Mouse (Mus musculus): ENCODE results near the gene Defb22. TPM values are rescaled to one million over a fixed set of nuclear protein-coding genes. Genes with fewer than 3 reads are reported as not detected.

The Defb22 gene
- total and polyA plus RNA-seq, 2 experiments from 2014 or later: not detected

DNA sequence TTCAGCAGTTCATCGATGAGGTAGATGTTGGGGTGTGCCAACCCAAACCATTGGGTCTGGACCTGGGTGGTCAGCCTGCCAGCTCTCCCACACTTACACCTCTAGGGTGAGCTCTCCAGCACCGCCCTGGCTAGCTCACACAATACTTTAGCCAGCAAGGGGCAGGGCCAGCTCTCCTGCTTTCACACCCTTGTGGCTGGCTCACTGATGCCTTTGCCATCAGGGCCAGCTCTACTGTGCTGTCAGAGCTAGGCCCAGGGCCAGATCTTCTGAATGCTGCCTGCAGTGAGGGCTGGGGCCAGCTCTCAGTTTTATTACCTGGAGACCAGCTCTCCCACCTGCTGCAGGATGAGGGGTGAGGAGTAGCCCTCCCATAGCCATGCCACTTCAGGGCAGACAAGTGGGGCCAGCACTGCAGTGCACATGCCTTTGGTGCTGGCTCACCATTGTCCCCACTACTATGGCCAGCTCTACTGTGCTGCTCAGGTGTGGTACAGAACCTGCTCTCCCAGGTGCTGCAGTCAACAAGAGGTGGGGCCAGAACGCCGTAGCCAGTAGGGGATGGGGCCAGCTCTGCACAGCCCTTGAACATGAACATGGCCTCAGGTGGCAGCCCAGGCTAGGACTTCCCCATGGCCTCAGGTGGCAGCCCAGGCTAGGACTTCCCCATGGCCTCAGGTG is 37.7 kb downstream of the Defb22 start:
- no peaks in the 10 kb centered on the region for H3K9me3 ChIP-seq (replicated peaks; ENCODE audit: control insufficient read depth, low read length)
- H3K4me1 ChIP-seq (ENCODE audit: control insufficient read depth, insufficient read depth): 0 out of 2 replicates have a peak, but pooled peaks cover under 1% of the 10 kb centered on the region
- TF ChIP-seq CTCF (IDR thresholded peaks at IDR 0.05; ENCODE audit: low read depth) (no peak), EP300 (IDR thresholded peaks at IDR 0.05; ENCODE audit: low read depth) (no peak)
- no peak overlapping the region for H3K27ac ChIP-seq (ENCODE audit: low read depth)
- H3K4me2 ChIP-seq (ENCODE audit: low read depth, low read length): no peak overlapping the region
- H3K9ac ChIP-seq (replicated peaks; ENCODE audit: low read depth, low read length): no peak overlapping the region
- ATAC-seq (ENCODE audit: insufficient read depth, low read depth) (no peak), DNase-seq (ENCODE audit: low spot score) (no peak)
- no peaks in the 10 kb centered on the region for H3K36me3 ChIP-seq (replicated peaks; ENCODE audit: control insufficient read depth, insufficient read depth, low read length)
- no peak overlapping the region for H3K4me3 ChIP-seq (ENCODE audit: low read depth, low read length)
- 78% methylated on average over 4 of the region's 4 CpGs for whole genome bisulfite sequencing
- no peaks in the 10 kb centered on the region for H3K27me3 ChIP-seq (ENCODE audit: control insufficient read depth, insufficient read depth, low read length)

DNA sequence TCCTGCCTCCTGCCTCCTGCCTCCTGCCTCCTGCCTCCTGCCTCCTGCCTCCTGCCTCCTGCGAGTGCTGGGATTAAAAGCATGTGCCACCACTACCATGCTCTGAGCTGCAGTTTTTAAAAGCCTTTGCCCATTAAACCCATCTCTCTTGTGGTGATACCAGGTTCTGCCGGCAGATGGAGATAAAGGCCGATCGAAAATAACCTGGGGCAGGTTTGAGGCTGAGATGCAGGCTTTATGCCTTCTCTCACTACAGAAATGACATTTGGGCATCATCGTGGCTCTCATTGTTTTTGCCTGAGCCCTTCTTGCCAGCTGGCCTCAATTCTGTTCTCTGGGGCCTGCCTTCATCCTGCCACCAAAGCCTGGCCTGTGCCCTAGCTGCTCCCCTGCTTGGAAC is 39.7 kb downstream of the Defb22 start:
- Histone ChIP-seq H3K27me3 (ENCODE audit: control insufficient read depth, insufficient read depth, low read length) (no peaks in the 10 kb centered on the region), H3K4me3 (ENCODE audit: low read depth, low read length) (no peak overlapping the region), H3K9ac (replicated peaks; ENCODE audit: low read depth, low read length) (no peak overlapping the region), H3K9me3 (replicated peaks; ENCODE audit: control insufficient read depth, low read length) (no peaks in the 10 kb centered on the region), H3K27ac (ENCODE audit: low read depth) (no peak overlapping the region), H3K4me2 (ENCODE audit: low read depth, low read length) (no peak overlapping the region), H3K4me1 (ENCODE audit: control insufficient read depth, insufficient read depth) (peaks cover 7% of the 10 kb centered on the region; the same call in 1 of the 2 replicates), H3K36me3 (replicated peaks; ENCODE audit: control insufficient read depth, insufficient read depth, low read length) (no peaks in the 10 kb centered on the region)
- peak; percentile 23 for DNase-seq (ENCODE audit: low spot score)
- TF ChIP-seq CTCF (IDR thresholded peaks at IDR 0.05; ENCODE audit: low read depth) (peak; percentile 72), EP300 (IDR thresholded peaks at IDR 0.05; ENCODE audit: low read depth) (no peak)
- no peak for ATAC-seq (ENCODE audit: insufficient read depth, low read depth)
- under 1% methylated on average over 5 of the region's 5 CpGs for WGBS

DNA sequence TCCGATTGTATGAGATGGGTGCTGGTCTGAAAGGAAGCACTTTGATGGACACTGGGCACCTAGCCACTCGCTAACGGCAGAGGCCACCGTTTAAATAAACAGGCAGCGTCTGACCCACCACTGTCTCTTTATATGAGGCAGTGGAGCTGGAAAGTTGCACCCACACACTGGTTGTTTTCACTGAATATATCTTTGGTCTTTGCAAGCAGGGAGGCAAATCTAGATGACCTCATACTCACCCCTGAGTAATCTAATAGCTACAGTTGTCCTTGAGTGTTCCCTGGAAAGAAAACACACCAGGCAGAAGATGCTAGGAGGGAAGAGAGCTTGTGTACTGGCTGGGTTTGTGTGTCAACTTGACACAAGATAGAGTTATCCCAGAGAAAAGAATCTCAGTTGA is 42.5 kb downstream of the Defb22 start:
- H3K4me1 ChIP-seq (ENCODE audit: control insufficient read depth, insufficient read depth): peaks cover 7% of the 10 kb centered on the region; the same call in 1 of the 2 replicates
- no peak overlapping the region for H3K4me2 ChIP-seq (ENCODE audit: low read depth, low read length)
- no peak for TF ChIP-seq EP300 (IDR thresholded peaks at IDR 0.05; ENCODE audit: low read depth)
- no peaks in the 10 kb centered on the region for H3K27me3 ChIP-seq (ENCODE audit: control insufficient read depth, insufficient read depth, low read length)
- H3K36me3 ChIP-seq (replicated peaks; ENCODE audit: control insufficient read depth, insufficient read depth, low read length): no peaks in the 10 kb centered on the region
- DNase-seq (ENCODE audit: low spot score) (no peak), ATAC-seq (ENCODE audit: insufficient read depth, low read depth) (no peak)
- no peak overlapping the region for H3K4me3 ChIP-seq (ENCODE audit: low read depth, low read length)
- no peak overlapping the region for H3K27ac ChIP-seq (ENCODE audit: low read depth)
- H3K9ac ChIP-seq (replicated peaks; ENCODE audit: low read depth, low read length): no peak overlapping the region
- WGBS: 19% methylated on average over 5 of the region's 5 CpGs
- H3K9me3 ChIP-seq (replicated peaks; ENCODE audit: control insufficient read depth, low read length): no peaks in the 10 kb centered on the region

DNA sequence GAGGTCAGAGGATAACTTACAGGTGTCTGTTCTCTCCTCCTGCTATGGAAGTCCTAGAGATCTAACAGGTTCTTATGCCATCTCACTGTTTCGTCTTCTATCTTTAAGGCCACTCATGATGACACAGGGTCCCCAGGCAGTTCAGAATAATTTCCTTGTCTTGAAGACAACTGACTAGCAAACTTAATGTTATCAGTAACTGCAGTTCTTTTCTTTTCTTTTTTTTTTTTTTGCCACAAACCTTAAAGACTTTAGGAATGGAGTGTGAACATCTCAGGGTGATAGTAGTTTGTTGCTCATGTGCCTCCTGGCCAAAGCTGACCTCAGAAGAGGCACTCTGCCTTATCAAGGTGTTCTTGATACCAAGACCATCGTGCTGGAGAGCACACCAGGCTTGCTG is 43.3 kb downstream of the Defb22 start:
- ATAC-seq (ENCODE audit: insufficient read depth, low read depth): no peak
- H3K27ac ChIP-seq (ENCODE audit: low read depth): no peak overlapping the region
- H3K4me2 ChIP-seq (ENCODE audit: low read depth, low read length): no peak overlapping the region
- no peak for TF ChIP-seq CTCF (IDR thresholded peaks at IDR 0.05; ENCODE audit: low read depth)
- no peak for TF ChIP-seq EP300 (IDR thresholded peaks at IDR 0.05; ENCODE audit: low read depth)
- H3K36me3 ChIP-seq (replicated peaks; ENCODE audit: control insufficient read depth, insufficient read depth, low read length): no peaks in the 10 kb centered on the region
- no peaks in the 10 kb centered on the region for H3K9me3 ChIP-seq (replicated peaks; ENCODE audit: control insufficient read depth, low read length)
- H3K4me1 ChIP-seq (ENCODE audit: control insufficient read depth, insufficient read depth): peaks cover 7% of the 10 kb centered on the region; the same call in 1 of the 2 replicates
- WGBS: 45% methylated on average over 2 of the region's 2 CpGs
- DNase-seq (ENCODE audit: low spot score): no peak
- H3K4me3 ChIP-seq (ENCODE audit: low read depth, low read length): no peak overlapping the region
- no peak overlapping the region for H3K9ac ChIP-seq (replicated peaks; ENCODE audit: low read depth, low read length)
- H3K27me3 ChIP-seq (ENCODE audit: control insufficient read depth, insufficient read depth, low read length): no peaks in the 10 kb centered on the region

DNA sequence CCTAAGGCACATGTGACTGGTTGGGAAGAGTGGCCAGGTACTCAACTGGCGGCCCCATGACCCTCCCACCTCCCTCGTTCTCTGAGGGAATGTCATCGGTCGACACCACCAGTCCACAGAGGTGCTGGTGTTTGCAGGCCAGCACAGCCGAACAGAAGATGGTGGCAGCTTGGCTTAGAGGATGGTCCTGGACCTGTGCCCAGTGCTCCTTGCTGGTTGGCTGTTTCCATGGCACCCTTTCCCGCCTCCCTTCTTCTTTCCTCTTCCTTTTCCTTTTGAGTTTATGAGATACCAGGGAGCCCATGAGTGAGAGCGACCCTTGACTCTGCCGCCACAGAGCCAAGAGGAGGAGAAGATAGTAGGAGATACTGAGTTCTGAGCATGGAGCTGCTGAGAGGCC is 46.7 kb downstream of the Defb22 start:
- 74% methylated on average over 8 of the region's 8 CpGs for WGBS
- TF ChIP-seq CTCF (IDR thresholded peaks at IDR 0.05; ENCODE audit: low read depth) (no peak), EP300 (IDR thresholded peaks at IDR 0.05; ENCODE audit: low read depth) (no peak)
- Histone ChIP-seq H3K4me3 (ENCODE audit: low read depth, low read length) (no peak overlapping the region), H3K9ac (replicated peaks; ENCODE audit: low read depth, low read length) (no peak overlapping the region), H3K4me1 (ENCODE audit: control insufficient read depth, insufficient read depth) (peaks cover 7% of the 10 kb centered on the region; the same call in 1 of the 2 replicates), H3K36me3 (replicated peaks; ENCODE audit: control insufficient read depth, insufficient read depth, low read length) (no peaks in the 10 kb centered on the region), H3K27me3 (ENCODE audit: control insufficient read depth, insufficient read depth, low read length) (no peaks in the 10 kb centered on the region), H3K4me2 (ENCODE audit: low read depth, low read length) (no peak overlapping the region), H3K9me3 (replicated peaks; ENCODE audit: control insufficient read depth, low read length) (no peaks in the 10 kb centered on the region), H3K27ac (ENCODE audit: low read depth) (no peak overlapping the region)
- DNase-seq (ENCODE audit: low spot score) (no peak), ATAC-seq (ENCODE audit: insufficient read depth, low read depth) (no peak)

DNA sequence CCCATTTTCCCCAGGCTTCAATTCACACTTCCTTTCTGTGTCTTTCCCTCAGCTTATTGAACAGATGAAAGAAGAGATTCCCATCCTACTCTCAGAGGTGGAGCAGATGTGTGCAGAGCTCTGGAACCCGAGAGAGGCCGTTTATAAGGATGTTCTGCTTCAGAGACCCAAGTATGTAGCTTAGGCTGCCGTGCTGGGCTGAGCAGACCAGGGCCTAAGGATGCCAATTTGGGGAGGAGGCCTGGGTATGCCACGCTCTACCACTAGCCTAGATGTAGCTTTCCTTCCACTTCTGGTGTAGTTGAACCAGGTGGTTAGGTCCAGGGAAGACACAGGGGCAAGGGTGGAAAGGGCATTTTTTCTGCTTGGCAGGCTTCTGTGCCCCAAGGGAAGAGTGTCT is 47.6 kb downstream of the Defb22 start:
- Histone ChIP-seq H3K4me2 (ENCODE audit: low read depth, low read length) (no peak overlapping the region), H3K9ac (replicated peaks; ENCODE audit: low read depth, low read length) (no peak overlapping the region), H3K4me1 (ENCODE audit: control insufficient read depth, insufficient read depth) (peaks cover 10% of the 10 kb centered on the region; the same call in 1 of the 2 replicates), H3K27ac (ENCODE audit: low read depth) (no peak overlapping the region), H3K27me3 (ENCODE audit: control insufficient read depth, insufficient read depth, low read length) (no peaks in the 10 kb centered on the region), H3K36me3 (replicated peaks; ENCODE audit: control insufficient read depth, insufficient read depth, low read length) (no peaks in the 10 kb centered on the region), H3K9me3 (replicated peaks; ENCODE audit: control insufficient read depth, low read length) (no peaks in the 10 kb centered on the region), H3K4me3 (ENCODE audit: low read depth, low read length) (no peak overlapping the region)
- WGBS: 79% methylated on average over 4 of the region's 4 CpGs
- DNase-seq (ENCODE audit: low spot score): no peak
- TF ChIP-seq EP300 (IDR thresholded peaks at IDR 0.05; ENCODE audit: low read depth) (no peak), CTCF (IDR thresholded peaks at IDR 0.05; ENCODE audit: low read depth) (no peak)
- no peak for ATAC-seq (ENCODE audit: insufficient read depth, low read depth)

Measured in heart, postnatal 0 days (tissue).